Mouse (Mus musculus) left cerebral cortex, adult 6 months (tissue): Measurements from ENCODE around the gene Lonrf3. TPM values are rescaled to one million over a fixed set of nuclear protein-coding genes. Genes with fewer than 3 reads are reported as not detected.

Experiments used
- long read RNA-seq, 2 experiments: library from polyadenylated mRNA; unstranded; transcript quantifications; one replicate each; pipeline ENCODE4 v2.0.0; 2019 to 2020
- polyA plus RNA-seq: library from polyadenylated mRNA; unstranded; fragments of <200 nt; fragmentation: Nextera tagmentation; gene quantifications from 2 replicates; pipeline ENCODE4 v1.2.3, GENCODE M21; 2021

Lonrf3 gene
- 0.54 and 0.76 TPM in 2 replicates for polyA plus RNA-seq
- long read RNA-seq, experiment 1, transcript Lonrf3-201 (11 exons, 2,911 nt): major isoform, 6 of 8 reads
- long read RNA-seq, experiment 1, partial matches to known transcripts: 0 of 8 reads
- long read RNA-seq, experiment 1, other reads (novel, unspliced or antisense): 1 of 8 reads
- long read RNA-seq, experiment 2, partial matches to known transcripts: 2 of 5 reads
- long read RNA-seq, experiment 2, other reads (novel, unspliced or antisense): 1 of 5 reads

DNA sequence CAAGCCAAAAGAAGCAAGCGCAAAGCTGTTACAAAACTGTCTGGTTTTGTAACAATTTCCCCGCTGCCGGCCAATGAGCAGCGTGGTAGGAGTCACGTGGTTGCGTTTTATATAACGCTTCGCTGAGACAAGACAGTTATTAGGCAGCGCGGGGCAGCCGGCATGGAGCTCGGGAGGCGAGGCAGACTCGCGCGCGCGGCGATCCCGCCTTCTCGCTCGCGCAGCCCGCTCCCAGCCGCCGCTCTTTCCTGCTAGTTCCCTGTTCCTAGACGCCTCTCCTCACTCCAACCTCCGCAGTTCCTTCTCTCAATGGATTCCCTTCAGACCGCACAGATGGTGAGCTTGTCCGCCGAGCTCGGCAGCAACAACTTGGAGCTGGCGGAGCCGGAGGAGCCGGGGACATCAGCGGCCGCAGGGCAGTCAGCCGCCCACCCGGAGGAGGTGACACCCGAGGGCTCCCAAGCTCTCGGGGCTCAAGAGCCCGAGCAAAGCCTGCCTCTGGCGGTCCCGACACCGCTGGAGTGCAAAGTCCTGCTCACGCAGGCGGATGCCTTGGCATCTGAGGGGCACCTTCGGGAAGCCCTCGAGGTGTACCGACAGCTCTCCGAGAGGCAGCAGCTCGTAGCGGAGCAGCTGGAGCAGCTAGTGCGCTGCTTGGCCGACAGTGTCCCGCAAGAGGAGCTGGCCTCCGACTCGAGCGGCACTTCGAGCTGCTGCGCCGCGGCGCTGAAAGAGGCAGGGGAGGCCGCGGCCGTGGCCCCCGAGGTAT lies at the start of gene Lonrf3:
Gene Lonrf3 (plus strand): TSS at position 83 of the 769 bp plus-strand sequence.

DNA sequence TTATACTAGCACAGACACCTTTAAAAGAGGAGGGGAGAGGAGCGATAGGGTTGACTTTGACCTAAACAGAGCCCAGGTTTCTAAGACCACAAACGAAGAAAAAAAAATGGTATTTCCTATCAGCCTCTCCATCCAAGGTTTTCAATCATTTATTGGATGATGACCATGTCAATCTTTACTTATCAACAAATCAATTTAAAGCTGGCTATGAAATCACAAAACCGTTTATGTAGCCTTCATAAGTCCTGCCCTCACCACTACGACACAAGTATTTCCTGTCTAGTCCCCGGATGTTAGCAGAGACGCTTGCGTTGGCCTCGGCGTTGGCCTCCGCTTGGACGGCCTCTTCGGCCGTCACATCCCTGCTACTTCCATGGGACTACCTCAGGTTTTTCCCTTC lies 72.8 kb downstream of the Lonrf3 start, which contains the start of gene Gm6268:
Gene Gm6268 (plus strand): TSS at position 301 of the 400 bp plus-strand sequence.

Other genes with a start within 250 kb of the Lonrf3 start
- 3.3 and 3.7 TPM in 2 replicates for gene Il13ra1, start 216.2 kb upstream of the Lonrf3 start, polyA plus RNA-seq
- gene Zcchc12, start 132.4 kb upstream of the Lonrf3 start, polyA plus RNA-seq: 52.5 and 82.6 TPM in 2 replicates
- not detected in 2 replicates for gene Gm6268, start 72.9 kb downstream of the Lonrf3 start, polyA plus RNA-seq
- 0.51 and 0.65 TPM in 2 replicates for gene Gm14569, start 163.5 kb downstream of the Lonrf3 start, polyA plus RNA-seq